Mouse (Mus musculus): ENCODE measurements at regions not wholly inside any gene's neighbourhood (a gene's known extent, or its start where the extent isn't known, plus 50 kb on each side); places are given as distances from the start of the nearest gene placed in this dataset.

DNA sequence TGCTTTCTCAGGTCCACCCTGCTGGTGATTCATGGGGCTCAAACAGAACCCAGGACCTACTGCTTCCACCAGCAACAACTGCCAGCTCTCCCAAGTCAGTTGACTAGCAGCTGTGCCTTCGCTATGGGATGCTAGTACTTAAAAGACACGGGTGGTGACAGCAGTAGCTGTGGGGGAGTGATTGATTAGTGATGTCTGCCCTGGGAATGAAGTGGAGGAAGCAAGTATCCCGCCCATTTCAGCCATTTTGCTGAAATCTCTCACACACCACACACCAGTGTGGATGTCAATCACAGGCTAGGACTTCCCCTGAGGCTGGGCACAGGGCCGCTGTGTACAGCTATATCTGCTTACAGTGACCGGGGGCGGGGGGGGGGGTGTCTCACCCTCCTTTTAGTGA is 153.2 kb downstream of the Matn1 start:
- DNase-seq (ENCODE audit: low spot score) = no peak

GRCm38 (mm10) chr4:131100093-131100795 is 156.1 kb downstream of the Matn1 start:
- DNase-seq (ENCODE audit: low spot score) = no peak

DNA sequence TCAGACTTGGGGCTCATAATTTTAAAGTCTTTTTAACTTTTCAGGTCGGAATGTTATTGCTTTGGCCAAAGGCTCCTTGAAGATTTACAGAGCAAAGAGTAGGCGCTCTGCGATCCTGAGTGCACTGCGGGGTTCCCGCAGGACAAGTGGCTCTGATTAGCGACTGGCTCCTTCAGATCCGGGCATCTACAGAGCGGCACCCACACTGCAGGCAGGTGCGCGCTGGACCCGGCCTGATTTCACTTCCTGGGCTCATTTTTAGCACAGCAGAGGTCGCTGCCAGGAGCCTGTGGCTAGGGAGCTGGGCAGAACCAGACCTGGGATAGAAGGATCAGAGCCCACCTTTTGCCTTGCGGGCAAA is 156.6 kb downstream of the Matn1 start:
- DNase-seq (ENCODE audit: low spot score) = no peak

GRCm38 (mm10) chr4:131102163-131102562 is 158.0 kb downstream of the Matn1 start:
- no peak for DNase-seq (ENCODE audit: low spot score)

DNA sequence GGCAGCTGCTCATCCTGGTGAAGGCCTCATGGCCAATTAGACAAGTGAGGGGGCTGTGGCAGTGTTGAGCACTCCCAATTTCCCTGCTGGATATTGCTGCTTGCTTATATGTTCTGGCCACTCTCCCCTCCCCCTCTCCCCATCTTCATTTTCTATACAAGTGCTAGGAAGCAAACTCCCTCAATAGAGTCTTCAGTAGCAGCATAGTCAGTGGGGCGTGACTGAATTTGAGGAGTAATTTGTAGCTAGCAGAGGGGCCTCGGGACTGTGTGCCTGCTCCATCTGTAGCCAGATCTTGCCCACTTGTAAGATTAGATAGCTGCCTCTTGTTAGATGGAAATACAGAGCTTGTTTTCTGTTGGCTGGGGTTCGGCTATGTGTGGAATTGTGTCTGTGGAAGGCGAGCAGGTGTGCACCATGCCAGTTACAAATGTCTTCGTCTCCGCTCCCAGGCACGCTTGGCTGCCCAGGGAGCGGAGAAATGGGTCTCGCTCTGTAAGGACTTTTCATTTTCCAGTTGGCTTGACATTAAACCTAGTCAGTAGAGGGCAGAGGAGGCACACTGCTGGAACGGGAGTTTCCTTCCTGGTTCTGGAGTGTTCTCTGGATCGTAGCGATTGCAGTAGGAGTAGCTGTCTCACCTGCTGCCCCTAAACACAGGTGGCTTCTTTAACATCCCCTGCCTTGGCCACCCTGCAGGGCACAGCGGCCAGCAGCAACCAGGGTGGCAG is 163.1 kb downstream of the Matn1 start:
- no peak for DNase-seq (ENCODE audit: low spot score)

DNA sequence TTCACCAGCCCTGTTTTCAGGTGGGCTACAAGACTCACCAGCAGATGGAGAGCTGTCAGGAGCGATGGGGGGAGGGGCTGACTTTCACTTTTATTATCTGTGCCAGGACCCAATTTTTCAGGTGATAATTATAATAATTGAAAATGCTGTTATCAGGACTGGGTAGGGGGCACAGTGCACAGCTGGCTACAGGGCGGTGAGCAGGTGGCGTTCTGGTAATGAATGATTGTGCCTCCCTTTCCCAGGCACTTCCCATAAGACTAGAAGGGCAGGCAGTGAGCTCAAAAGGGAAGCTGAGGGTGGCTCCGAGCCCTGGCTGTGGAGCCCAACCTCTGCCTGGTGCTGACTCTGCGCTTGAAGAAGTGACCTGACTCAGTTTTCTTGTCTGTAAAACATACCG is 168.4 kb downstream of the Matn1 start:
- no peak for DNase-seq (ENCODE audit: low spot score)

DNA sequence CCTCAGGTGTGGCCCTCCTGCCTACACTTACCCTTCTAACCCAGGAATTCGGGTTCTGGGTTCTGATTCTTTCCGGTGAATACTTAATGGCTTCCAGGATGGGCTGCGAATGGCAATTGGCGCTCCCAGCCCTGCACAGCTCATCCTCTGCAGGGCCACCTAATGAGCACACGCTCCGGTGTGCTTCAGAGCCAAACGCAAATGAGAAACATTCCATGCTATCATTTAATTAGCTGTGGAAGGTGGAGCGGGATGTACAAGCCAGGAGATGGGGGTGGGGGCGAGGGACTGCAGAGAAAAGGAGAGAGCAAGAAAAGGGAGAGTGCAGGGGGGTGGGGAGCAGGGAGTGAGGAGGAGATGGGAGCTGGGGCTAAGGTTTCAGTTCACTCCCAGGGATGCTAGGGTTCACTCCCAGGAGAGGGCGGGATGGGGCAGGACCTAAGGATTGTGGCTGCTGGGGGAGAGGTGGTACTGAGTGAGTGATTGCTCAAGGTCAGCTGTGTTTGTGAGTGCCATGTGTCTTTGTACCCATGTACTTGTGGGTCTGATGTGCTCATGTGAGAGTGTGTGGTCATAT is 169.6 kb downstream of the Matn1 start:
- DNase-seq (ENCODE audit: low spot score) = no peak

DNA sequence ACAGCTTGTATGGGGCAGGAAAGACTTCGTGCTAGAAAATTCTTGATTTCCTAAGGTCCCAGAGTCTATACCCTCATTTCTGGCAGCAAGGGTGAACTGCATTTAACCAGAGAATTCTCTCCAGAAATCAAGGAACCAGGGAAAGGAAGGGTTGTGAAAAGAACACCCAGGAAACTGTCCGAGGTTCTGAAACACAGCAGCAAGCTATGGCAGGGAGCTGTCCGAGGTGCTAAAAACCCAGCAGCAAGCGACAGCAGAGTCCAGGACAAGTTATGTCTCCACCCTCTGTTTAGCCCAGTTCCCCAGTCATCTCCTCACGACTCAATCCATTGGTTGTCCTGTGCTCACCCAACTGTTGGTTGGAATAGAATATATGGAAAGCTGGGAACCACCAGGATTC is 171.1 kb downstream of the Matn1 start:
- DNase-seq (ENCODE audit: low spot score) = peak; percentile 57

DNA sequence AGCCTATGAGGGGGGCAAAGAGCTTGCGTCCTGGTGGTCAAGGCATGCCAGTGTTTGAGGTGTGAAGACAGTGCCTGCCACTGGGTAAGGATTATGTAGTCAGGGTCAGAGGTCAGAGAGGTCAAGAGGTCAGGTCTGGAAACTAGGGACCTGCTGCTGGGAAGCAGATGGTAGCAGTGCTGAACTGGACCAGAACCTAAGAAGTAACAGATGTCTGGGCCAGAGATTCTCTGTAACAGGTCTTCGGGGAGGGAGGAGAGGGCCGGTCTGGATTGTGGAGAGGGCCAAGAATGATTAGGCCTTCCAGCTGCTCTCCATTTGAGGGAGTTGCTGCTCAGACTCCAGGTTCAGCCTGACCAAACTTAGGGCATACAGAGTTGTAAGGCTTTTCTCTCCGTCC is 174.4 kb downstream of the Matn1 start:
- DNase-seq (ENCODE audit: low spot score) = no peak

- no peak for DNase-seq (ENCODE audit: low spot score)
Observed at GRCm38 (mm10) chr4:131119621-131120020, 175.4 kb downstream of the Matn1 start.

DNA sequence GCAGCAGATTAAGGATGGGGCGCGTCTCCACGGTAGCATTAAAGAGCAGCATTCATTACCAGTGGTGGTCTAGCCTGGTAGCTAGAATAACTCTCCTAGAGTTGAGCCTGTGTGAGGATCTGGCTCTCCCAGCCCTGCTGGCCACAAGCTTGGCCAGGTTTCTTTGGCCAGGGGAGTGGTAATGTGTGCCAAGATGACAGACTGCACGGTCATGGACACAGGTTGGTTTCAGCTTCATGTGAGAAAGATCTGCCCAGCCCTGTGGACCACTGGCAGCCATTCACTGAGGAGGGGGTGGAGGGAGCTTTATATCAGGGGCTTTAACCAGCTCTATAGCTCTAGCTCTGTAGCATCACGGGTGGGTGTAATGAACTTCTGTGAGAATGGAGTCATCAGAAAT is 176.5 kb downstream of the Matn1 start:
- DNase-seq (ENCODE audit: low spot score) = no peak

- DNase-seq (ENCODE audit: low spot score) = no peak
Observed at GRCm38 (mm10) chr4:131125975-131126374, 181.8 kb downstream of the Matn1 start.

GRCm38 (mm10) chr4:131126901-131127300 is 182.7 kb downstream of the Matn1 start:
- DNase-seq (ENCODE audit: low spot score) = no peak

DNA sequence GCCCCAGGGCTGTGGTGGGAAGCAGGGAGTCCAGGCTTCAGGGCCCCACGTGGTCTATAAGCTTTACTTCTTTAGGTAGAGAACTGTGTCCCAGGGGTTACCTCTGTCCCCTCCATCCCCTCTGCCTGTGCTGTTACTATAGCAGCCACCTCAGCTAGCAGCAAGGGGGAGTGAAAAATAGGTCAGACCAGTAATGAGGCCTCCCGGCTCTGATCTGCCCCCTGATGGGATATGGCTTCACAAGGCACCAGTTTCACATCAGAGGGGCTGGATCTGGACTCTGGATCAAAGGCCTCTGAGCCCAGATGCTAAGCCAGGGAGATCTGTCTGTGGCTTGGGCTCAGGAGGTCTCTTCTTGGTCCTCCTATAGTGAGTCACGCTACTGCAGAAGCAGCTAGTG is 184.5 kb downstream of the Matn1 start:
- no peak for DNase-seq (ENCODE audit: low spot score)

DNA sequence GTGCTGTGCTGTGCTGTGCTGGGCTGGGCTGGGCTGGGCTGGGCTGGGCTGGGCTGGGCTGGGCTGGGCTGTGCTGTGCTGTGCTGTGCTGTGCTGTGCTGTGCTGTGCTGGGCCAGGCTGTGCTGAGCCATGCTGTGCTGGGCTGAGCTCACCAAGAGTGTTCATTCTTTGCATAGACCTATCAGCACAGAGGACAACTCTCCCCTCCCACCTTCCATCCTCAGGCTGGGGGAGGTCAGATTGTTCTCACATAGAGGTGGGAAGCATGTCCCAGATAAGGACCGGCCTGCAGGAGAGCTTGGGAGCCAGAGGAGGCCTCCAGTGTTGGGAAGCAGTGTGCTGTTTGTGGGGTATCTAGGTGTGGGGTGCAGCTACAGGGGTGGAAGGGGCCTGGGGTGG is 188.0 kb downstream of the Matn1 start:
- DNase-seq (ENCODE audit: low spot score) = no peak

DNA sequence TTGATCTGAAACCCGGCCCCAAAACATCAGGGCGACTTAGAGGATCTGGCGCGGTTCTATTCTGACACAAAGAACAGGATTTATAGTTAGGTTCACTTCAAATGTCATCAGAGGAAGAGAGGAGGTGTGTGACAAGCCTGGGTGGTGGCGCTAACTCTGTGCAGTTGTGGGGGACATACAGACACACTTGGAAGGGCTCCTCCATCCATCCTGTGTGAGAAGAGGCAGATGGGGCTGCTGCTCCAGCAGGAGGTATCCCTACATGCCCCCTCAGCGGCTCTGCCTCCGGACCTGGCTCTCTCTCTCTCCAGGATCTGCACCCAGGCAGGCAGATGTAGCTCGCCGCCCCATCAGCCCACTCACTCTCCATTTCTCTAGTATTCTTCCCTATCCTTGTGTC is 188.6 kb downstream of the Matn1 start:
- no peak for DNase-seq (ENCODE audit: low spot score)

DNA sequence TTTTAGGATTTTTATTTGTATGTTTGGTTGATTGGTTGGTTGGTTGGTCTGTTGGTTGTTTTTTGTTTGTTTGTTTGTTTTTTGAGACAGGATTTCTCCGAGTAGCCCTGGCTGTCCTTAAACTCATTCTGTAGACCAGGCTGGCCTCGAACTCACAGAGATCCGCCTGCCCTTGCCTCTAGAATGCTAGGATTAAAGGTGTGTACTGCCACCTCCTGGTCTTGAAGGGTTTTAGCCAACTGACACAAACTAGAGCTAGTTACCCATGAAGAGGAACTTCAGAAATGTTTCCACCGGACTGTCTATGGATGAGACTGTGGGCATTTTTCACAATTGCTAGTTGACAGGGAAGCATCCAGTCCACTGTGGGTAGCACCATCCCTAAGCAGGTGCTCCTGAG is 191.7 kb downstream of the Matn1 start:
- no peak for DNase-seq (ENCODE audit: low spot score)

DNA sequence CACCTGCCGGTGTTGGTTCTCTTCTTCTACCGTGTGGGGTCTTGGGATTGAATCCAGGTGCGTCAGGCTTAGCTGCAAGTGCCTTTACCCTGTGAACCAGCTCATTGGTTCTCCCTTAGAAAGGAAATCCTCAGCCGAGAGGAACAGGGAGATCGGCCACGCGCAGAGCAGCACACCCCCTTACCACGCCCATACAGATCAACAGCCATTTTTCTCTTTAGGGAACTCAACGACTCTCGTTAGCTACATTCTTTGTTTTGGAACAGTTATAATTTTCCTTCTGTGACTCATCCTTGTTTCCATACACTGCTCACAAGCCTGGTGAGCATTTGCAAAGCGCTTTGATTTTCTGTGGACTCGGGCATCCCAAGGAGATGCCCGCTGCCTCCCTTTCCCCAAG is 194.7 kb downstream of the Matn1 start:
- DNase-seq (ENCODE audit: low spot score) = no peak

DNA sequence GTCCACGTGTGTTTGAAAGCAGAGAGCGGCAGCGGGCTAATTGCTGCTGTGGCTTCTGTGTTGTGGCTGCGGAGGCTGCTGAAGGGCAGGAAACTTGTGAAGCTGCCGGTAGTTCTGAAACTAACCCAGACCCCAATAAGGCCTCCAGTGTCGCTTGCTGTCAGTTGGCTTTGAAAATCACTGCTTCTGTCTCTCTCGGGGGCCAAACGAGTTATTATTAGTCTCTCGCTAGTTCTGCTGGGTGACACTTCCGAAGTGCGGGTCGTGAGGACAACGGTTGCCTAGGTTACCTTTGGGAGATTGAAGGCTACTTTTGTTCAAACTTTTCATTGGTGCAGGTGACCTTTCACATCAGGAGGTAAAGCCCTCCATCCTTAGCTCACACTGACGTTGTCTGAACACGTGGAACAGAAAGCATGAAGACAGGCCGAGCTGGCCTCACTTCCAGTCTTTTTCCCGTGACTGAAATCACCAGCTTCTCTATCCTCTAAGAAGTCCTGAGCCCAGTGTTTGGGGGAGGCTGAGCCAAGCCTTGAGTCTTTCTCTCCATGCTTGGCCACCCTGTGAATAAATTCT is 197.8 kb downstream of the Matn1 start:
- DNase-seq (ENCODE audit: low spot score) = no peak

GRCm38 (mm10) chr4:131145507-131145906 is 201.3 kb downstream of the Matn1 start:
- no peak for DNase-seq (ENCODE audit: low spot score)

DNA sequence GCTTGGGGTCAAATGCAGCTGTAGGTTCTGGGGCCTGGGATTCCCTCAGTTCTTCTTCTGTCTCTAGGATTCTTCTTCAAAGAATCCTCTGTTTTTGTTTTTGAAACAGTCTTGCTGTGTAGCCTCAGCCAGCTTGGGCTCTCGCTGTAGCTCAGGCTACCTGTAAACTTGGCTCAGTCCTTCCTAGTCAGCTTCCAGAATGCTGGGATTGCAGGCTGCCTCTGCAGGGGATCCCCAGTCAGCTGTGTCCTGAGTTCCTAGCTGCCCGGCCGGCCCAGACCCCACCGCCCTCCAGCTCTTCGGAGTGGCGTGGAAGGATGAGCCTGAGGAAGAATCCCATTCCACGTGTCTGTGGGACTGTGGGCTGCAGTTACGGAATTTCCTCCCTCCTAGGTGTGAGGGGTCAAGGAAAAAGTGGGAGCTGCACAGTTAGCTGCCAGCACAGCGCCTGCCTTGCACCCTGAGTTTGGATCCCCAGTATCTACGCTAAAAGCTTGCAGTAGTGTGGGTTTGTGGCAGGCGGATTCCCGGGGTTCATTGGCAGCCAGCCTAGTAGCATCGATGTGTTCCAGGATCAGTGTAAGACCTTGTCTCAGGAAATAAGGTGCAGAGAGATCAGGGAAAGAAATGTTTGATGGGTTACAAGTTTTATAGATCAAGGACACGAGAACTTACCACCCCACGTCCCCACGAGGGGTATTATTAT is 204.0 kb downstream of the Matn1 start:
- no peak for DNase-seq (ENCODE audit: low spot score)

DNA sequence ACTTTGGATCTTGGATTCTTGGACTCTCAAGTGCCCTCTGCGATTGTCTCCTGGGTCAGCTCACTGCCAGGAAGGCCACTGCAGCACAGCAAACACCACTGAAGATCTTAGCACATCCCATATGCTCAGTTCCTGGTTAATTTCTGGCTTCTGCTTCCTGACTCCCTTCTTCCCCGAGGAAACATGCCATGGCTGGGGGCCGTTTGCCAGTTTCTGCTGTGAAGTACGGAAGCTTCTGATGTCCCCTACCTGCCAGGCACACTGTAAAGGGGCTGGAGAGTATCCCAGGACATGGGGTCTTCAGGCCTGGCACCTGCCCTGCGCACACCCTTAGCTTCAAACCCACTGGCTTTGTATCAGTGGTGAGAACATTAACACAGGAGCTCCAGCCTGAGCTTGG is 205.3 kb downstream of the Matn1 start:
- no peak for DNase-seq (ENCODE audit: low spot score)

DNA sequence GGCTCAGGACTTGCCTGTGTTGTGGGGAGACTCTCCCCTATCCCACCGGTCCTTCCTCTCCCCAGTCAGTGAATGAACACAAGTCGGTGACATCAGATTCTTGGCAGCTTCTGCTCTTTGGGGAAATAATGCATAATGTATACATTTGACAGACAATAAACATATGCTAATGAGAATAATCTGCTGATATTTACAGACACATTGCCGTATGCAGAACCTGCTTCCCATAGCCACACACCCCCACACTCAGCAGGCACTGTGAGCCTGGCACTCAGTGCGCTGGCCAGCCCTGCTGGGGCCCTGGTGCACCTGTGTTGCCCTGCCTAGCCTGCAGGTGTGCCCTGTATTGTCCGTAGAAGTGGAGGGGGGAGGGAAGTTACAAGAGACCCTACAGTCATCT is 215.5 kb downstream of the Matn1 start:
- DNase-seq (ENCODE audit: low spot score) = no peak

All from adipocyte (in vitro differentiated cells).